Mouse (Mus musculus): ENCODE results near the gene Inpp5b. TPM values are rescaled to one million over a fixed set of nuclear protein-coding genes. Genes with fewer than 3 reads are reported as not detected.

Gene Inpp5b
- polyA plus RNA-seq, 1 experiment from 2014 or later = 25.9 TPM

DNA sequence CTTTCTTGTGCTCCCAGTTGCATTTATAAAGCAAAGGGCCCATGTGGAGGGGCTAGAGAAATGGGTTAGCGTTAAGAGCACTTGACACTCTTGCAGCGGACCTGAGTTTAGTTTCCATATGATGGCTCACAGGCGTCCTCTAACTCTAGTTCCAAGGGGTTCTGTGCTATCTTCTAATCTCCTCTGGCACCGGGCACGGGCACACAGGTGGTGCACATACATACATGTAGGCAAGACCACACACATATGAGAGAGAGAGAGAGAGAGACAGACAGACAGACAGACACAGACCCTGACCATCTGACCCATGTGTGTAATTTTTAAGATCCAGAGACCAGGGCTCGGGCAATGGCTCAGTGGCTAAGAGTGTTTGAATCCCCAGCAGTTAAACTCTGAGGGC is 32.3 kb downstream of the Inpp5b start:
- 94% methylated on average over 6 of the region's 6 CpGs for WGBS
- Histone ChIP-seq H3K9me3 (replicated peaks) (no peaks in the 10 kb centered on the region), H3K36me3 (ENCODE audit: poor library complexity, severe bottlenecking) (peaks cover 5% of the 10 kb centered on the region; the same call in 1 of the 2 replicates), H3K4me3 (no peak overlapping the region), H3K9ac (no peak overlapping the region), H3K4me1 (no peaks in the 10 kb centered on the region), H3K27ac (no peak overlapping the region), H3K4me2 (no peak overlapping the region), H3K27me3 (no peaks in the 10 kb centered on the region)
- no peak for ATAC-seq

DNA sequence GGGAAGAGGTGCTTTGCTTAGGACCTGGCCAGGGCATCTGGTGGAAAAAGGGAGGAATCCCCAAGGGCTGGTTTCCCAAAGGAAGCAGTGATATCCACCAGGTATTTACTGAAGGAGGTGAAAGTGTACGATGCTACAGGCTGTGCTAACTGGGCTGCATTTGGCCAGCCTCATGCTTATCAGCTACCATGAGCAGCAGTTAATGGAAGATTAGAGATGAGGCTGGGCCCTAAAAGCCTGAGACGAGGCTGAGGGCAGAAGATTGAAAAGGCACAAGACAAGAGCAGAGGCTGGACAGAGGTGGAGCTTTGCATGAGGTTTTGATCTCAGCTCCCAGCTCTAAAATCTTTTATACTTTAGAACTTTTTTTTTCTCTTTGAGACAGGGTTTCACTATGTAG is 32.8 kb downstream of the Inpp5b start:
- H3K4me2 ChIP-seq = no peak overlapping the region
- 82% methylated on average over 2 of the region's 2 CpGs for WGBS
- H3K4me3 ChIP-seq = no peak overlapping the region
- ATAC-seq = no peak
- no peaks in the 10 kb centered on the region for H3K4me1 ChIP-seq
- no peaks in the 10 kb centered on the region for H3K9me3 ChIP-seq (replicated peaks)
- H3K27me3 ChIP-seq = no peaks in the 10 kb centered on the region
- H3K9ac ChIP-seq = no peak overlapping the region
- no peak overlapping the region for H3K27ac ChIP-seq
- H3K36me3 ChIP-seq (ENCODE audit: poor library complexity, severe bottlenecking) = peaks cover 8% of the 10 kb centered on the region; the same call in 1 of the 2 replicates

DNA sequence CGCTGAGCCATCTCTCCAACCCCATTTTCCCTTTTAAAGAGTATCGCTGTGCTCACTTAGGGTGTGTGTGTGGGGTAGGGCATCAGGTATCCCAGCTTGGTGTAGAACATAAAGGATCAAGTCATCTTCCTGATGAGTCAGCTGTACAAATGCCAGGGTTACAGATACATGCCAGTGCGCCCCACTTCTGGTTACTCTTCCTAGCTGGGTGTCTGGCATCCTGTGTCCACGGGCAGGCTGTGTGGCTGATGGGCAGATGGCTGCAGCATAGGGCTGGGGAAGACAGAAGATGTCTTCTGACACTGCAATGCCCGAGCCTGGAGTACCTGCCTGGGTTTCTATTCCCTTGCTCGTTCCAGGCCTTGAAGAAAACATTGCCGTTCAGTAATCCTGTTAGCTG is 39.7 kb downstream of the Inpp5b start:
- H3K36me3 ChIP-seq (ENCODE audit: poor library complexity, severe bottlenecking) = peaks cover 71% of the 10 kb centered on the region
- no peak overlapping the region for H3K9ac ChIP-seq
- H3K9me3 ChIP-seq (replicated peaks) = no peaks in the 10 kb centered on the region
- H3K4me1 ChIP-seq = no peaks in the 10 kb centered on the region
- H3K27ac ChIP-seq = no peak overlapping the region
- no peak overlapping the region for H3K4me2 ChIP-seq
- H3K4me3 ChIP-seq = no peak overlapping the region
- ATAC-seq = no peak
- 61% methylated on average over 7 of the region's 7 CpGs for WGBS
- no peaks in the 10 kb centered on the region for H3K27me3 ChIP-seq

DNA sequence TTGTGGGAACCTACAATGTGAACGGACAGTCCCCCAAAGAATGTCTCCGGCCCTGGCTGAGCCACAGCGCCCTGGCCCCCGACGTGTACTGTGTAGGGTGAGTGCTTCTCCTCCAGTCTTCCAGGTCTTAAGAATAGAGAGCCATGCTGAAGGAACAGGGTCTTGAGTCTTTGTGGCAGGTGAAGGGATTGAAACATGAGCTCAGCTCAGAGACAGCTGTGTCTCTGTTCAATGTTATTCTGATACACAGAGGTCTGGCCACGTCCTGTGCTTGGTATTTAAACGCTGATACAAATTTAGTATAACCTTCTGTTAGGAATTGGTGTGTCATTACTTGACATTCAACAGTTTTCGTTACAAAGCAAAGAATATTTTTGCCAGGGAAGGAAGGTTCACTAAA is 40.7 kb downstream of the Inpp5b start:
- Histone ChIP-seq H3K4me2 (no peak overlapping the region), H3K36me3 (ENCODE audit: poor library complexity, severe bottlenecking) (peaks cover 81% of the 10 kb centered on the region), H3K27ac (no peak overlapping the region), H3K4me1 (no peaks in the 10 kb centered on the region), H3K4me3 (no peak overlapping the region), H3K9ac (no peak overlapping the region), H3K27me3 (no peaks in the 10 kb centered on the region), H3K9me3 (replicated peaks) (no peaks in the 10 kb centered on the region)
- WGBS = 92% methylated on average over 8 of the region's 8 CpGs
- no peak for ATAC-seq

DNA sequence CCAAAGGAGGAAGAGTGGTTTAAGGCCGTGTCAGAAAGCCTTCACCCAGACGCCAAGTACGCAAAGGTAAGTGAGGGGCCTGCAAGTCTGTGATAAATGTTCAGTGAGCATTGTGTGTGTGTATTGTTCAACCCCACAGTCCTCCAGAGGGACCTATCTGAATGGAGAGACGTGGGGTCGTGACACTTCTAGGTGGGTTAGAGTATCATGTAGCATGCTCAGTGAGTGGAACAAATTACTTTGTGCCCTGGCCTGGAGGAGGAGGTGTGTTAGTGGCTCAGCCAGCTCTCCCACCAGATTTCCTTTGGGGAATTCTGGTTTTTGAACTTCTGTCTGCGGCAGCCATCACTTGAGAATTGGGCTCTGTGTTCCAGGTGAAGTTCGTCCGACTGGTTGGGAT is 42.3 kb downstream of the Inpp5b start:
- H3K4me3 ChIP-seq = no peak overlapping the region
- H3K4me1 ChIP-seq = no peaks in the 10 kb centered on the region
- H3K9me3 ChIP-seq (replicated peaks) = no peaks in the 10 kb centered on the region
- H3K27ac ChIP-seq = no peak overlapping the region
- 87% methylated on average over 8 of the region's 8 CpGs for WGBS
- no peak overlapping the region for H3K9ac ChIP-seq
- H3K4me2 ChIP-seq = no peak overlapping the region
- no peak for ATAC-seq
- H3K36me3 ChIP-seq (ENCODE audit: poor library complexity, severe bottlenecking) = peaks cover 89% of the 10 kb centered on the region
- H3K27me3 ChIP-seq = no peaks in the 10 kb centered on the region

DNA sequence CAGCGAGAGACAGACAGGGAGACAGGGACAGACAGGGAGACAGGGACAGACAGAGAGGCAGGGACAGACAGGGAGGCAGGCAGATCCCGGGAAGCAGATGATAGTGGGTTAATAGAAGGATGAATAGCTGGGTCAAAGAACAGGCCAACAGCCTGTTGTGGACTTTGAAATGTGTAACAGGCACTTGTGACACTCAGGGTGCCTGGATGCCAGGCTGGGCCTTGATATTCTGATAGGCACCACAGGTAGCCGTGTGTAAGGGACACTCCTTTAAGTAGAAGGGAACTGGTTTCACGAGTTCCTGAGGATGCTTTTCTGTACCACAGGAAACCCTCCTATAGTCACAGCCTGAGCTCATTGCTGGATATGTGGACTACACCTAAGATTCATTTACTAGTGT is 48.4 kb downstream of the Inpp5b start:
- H3K36me3 ChIP-seq (ENCODE audit: poor library complexity, severe bottlenecking) = peaks cover 95% of the 10 kb centered on the region

DNA sequence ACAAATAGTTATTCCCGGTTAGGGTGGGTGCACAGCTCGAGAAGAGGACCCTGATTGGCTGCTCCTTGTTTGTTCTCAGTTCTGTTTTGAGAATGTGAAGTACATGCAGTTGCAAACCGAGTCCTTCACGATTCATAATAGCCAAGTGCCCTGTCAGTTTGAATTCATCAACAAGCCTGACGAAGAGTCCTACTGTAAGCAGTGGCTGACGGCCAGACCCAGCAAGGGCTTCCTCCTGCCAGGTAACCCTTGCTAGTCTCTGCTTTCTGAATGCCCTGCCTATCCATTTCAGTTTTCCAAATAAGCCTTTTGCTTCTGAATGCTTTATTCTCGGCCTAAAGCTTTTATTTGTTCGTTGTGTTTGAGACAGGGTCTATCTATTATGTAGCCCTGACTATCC is 50.5 kb downstream of the Inpp5b start:
- no peak for ATAC-seq
- Histone ChIP-seq H3K9ac (no peak overlapping the region), H3K9me3 (replicated peaks) (no peaks in the 10 kb centered on the region), H3K27ac (no peak overlapping the region), H3K4me2 (no peak overlapping the region), H3K27me3 (no peaks in the 10 kb centered on the region), H3K36me3 (ENCODE audit: poor library complexity, severe bottlenecking) (peaks cover 91% of the 10 kb centered on the region), H3K4me3 (no peak overlapping the region), H3K4me1 (no peaks in the 10 kb centered on the region)
- 93% methylated on average over 8 of the region's 8 CpGs for WGBS

More for the DNA sequence above, 48.4 kb downstream of the Inpp5b start:
- Histone ChIP-seq H3K4me3 (no peak overlapping the region), H3K4me1 (no peaks in the 10 kb centered on the region), H3K9ac (no peak overlapping the region), H3K9me3 (replicated peaks) (no peaks in the 10 kb centered on the region), H3K27me3 (no peaks in the 10 kb centered on the region), H3K27ac (no peak overlapping the region), H3K4me2 (no peak overlapping the region)
- no peak for ATAC-seq
- WGBS = 90% methylated on average over 4 of the region's 4 CpGs

DNA sequence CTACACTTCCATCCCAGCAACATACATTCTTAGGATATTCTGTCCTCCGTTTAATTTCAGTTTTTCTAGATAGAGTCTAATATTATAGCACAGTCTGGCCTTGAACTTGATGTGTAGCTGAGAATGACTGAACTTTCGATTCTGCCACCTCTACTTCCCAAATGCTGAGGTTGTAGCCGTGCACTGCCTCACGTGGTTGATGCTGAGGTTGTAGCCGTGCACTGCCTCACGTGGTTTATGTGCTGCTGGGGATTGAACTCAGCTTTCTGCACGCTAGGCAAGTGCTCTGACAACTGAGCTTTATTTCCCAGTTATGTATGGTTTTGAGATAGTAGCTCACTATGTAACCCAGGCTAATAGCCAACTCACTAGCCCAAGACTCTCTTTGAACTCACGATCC is 54.5 kb downstream of the Inpp5b start:
- Histone ChIP-seq H3K4me3 (no peak overlapping the region), H3K9me3 (replicated peaks) (no peaks in the 10 kb centered on the region), H3K36me3 (ENCODE audit: poor library complexity, severe bottlenecking) (peaks cover 73% of the 10 kb centered on the region), H3K4me2 (no peak overlapping the region), H3K27me3 (no peaks in the 10 kb centered on the region), H3K4me1 (no peaks in the 10 kb centered on the region), H3K9ac (no peak overlapping the region), H3K27ac (no peak overlapping the region)
- WGBS = 91% methylated on average over 8 of the region's 8 CpGs
- no peak for ATAC-seq

DNA sequence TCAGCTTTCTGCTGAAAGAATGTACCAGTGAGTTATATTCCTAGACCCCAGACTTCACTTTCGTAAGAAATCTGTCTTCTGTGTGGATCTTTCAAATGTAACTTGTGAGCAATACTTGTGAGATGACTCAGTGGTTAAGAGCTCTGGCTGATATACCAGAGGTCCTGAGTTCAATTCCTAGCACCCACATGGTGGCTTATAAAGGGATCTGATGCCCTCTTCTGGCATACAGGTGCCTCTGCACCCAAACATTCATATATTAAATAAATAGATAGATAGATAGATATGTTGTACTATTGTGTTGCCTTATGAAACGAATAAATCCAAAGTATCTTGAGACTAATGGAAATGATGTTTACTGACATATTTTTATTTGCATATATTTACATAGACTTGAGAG is 55.3 kb downstream of the Inpp5b start:
- 0 out of 2 replicates have a peak, but pooled peaks cover 3% of the 10 kb centered on the region for H3K4me1 ChIP-seq
- no peaks in the 10 kb centered on the region for H3K27me3 ChIP-seq
- WGBS = 90% methylated on average over 2 of the region's 2 CpGs
- H3K4me3 ChIP-seq = no peak overlapping the region
- ATAC-seq = no peak
- H3K9ac ChIP-seq = no peak overlapping the region
- no peaks in the 10 kb centered on the region for H3K9me3 ChIP-seq (replicated peaks)
- H3K4me2 ChIP-seq = no peak overlapping the region
- H3K27ac ChIP-seq = no peak overlapping the region
- peaks cover 65% of the 10 kb centered on the region for H3K36me3 ChIP-seq (ENCODE audit: poor library complexity, severe bottlenecking)

DNA sequence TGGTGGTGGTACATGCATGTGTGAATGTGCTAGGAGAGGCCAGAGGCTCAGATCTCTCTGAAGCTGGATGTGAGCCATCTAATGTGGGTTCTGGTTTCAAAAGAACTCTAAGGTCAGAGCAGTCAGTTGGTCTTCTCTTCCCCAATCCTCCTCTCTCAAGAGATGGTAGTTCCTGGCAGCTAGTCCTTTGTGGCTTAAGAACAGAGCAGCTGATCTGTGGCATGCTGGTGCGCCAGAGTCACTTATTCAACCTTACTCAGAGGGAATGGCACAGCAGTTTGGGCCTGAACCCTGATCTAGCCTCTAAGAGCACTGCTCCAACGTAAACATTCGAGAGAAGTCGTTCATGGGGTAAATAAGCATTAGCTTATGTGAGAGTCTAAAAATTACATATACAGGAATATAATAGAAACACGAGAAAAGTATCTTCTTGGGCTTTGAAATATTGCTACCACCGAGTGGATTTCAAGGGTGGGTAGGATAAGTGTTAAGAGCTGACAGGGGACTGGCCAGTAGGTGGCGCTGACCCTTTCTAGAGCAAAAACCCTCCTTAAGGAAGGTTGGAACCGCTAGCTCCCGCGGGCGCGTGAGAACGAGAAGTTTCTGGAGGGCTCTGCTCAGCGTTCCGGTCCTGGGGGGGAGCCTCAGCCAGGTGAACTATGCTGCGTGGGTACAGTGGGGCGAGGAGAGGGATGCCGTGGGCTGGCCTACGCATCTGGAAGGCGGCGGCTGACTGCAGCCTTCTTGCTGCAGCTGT is 60.1 kb downstream of the Inpp5b start, which contains the start of gene Mtf1:
Gene Mtf1, plus strand, starts transcription at position 553 of the 757 bp plus-strand sequence.
- peak within 1 kb of the TSS; percentile 87 for H3K4me3 ChIP-seq
- 2% methylated on average over 21 of the region's 21 CpGs for WGBS
- H3K4me2 ChIP-seq = peak within 1 kb of the TSS; percentile 92
- peak within 1 kb of the TSS; percentile 92 for H3K9ac ChIP-seq
- peaks cover 46% of the 10 kb centered on the region for H3K36me3 ChIP-seq (ENCODE audit: poor library complexity, severe bottlenecking)
- peaks cover 14% of the 10 kb centered on the region for H3K4me1 ChIP-seq
- H3K9me3 ChIP-seq (replicated peaks) = no peaks in the 10 kb centered on the region
- peak within 1 kb of the TSS; percentile 96 for H3K27ac ChIP-seq
- H3K27me3 ChIP-seq = no peaks in the 10 kb centered on the region
- peak; percentile 81 for ATAC-seq

DNA sequence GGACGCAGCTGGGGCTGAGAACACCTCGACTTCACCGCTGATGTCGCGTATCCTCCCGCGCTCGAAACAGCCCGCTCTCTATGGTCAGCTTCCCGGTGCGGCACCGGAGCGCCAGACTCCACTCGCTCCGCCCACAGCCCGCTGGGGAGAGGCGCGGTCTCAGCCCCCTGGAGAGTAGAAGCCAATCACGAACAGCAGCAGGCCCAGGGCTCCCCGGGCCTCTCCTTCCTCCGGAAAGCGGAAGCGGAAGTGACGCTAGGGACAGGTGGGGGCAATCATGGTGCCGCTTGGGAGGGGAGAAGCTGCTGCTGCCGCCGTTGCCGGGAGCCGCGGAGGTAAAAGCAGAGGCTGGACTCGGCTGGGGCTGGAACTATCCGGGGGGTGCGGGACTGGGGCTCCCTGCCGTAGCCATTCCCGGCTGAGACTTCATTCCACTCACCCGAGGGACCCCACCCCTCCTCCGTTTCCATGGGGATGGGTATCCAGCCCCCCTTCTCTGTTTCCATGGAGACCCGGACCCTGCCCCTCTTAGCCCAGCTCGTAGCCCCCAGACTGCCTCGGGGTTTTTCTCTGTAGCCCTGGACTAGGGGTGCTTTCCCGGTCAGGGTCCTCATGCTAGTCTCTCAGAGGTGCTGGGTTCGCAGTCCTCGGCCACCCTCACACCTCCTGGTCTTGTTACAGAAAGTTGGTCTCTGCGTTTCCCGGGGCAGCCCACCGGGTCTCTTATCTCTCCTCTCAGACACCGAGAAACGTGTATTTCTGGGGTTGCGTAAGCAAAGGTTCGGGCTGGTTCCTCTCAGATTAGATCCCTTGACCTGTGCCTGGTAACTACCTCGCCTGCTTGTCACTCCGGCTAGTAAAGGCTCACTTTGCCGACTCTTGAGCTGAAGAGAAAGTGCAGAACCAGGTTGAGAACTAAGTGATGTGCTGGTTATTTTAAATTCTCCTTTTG is 60.9 kb downstream of the Inpp5b start:
- Histone ChIP-seq H3K9ac (peak overlapping the region; percentile 92), H3K36me3 (ENCODE audit: poor library complexity, severe bottlenecking) (peaks cover 47% of the 10 kb centered on the region), H3K4me3 (peak overlapping the region; percentile 87), H3K27me3 (no peaks in the 10 kb centered on the region), H3K9me3 (replicated peaks) (no peaks in the 10 kb centered on the region), H3K4me2 (peak overlapping the region; percentile 92), H3K4me1 (peaks cover 14% of the 10 kb centered on the region), H3K27ac (peak overlapping the region; percentile 96)
- ATAC-seq = peak; percentile 100
- WGBS = 2% methylated on average over 52 of the region's 53 CpGs

DNA sequence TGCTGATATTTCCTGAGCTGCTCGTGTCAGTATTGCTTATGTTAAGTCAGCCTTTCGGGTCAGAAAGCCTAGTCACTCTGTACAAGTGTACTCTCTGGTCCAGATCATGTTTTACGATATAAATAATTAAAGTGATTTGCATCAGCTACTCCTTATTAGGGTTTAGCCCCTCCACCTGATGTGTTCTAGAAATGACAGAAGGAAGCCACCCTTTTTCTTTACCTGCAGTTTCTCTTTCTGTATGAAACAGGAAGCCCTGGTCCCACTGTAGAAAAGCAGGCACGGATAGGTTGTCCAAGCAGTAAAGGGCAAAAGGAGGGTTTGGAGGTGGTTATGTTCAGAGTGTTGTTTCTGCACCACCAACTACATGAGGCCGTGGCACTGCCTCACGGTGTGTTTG is 61.8 kb downstream of the Inpp5b start:
- H3K4me1 ChIP-seq = peaks cover 14% of the 10 kb centered on the region
- peak overlapping the region; percentile 92 for H3K4me2 ChIP-seq
- no peak for ATAC-seq
- peak overlapping the region; percentile 92 for H3K9ac ChIP-seq
- H3K9me3 ChIP-seq (replicated peaks) = no peaks in the 10 kb centered on the region
- H3K27me3 ChIP-seq = no peaks in the 10 kb centered on the region
- peak overlapping the region; percentile 87 for H3K4me3 ChIP-seq
- peaks cover 43% of the 10 kb centered on the region for H3K36me3 ChIP-seq (ENCODE audit: poor library complexity, severe bottlenecking)
- WGBS = 79% methylated on average over 6 of the region's 6 CpGs
- H3K27ac ChIP-seq = no peak overlapping the region
